ENCODE assay signal across 13 mouse cellular contexts in the genomic region with DNA sequence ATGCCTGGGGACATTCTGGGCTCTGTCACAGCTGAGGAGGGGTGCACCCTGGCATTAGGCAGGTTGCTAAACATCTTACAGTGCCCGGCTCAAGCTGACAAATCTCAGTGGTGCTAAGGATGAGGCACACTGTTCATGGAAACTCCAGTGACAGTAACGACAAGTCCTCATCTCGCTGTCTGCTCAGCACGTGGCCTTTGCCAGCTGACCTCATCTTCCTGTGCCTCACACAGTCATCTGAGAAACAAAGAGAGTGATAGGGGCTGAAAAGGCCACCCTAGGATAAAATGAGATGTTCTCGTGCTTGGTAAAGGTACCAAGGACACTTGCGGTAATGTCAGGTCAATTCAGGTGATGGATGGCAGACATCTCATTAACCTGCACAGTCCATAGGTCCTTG. TPM values are rescaled to one million over a fixed set of nuclear protein-coding genes. Genes with fewer than 3 reads are reported as not detected.
"Had no signal": no experiment of that assay in that cellular context is flagged by ENCODE, and none has a peak within 500 bp of the region (broad histone marks: within the 10 kb centered on the region; RNA-seq: fewer than 3 reads in every experiment).

No protein-coding gene starts in this region.

- H3K27ac ChIP-seq: layer of hippocampus, adult 2 months; limb, embryonic 13.5 days; liver, embryonic 14.5 days; midbrain, embryonic 13.5 days had no signal

- H3K4me1 ChIP-seq: limb, embryonic 13.5 days; midbrain, embryonic 13.5 days had no signal

- H3K27me3 ChIP-seq: limb, embryonic 13.5 days; midbrain, embryonic 13.5 days had no signal

- H3K4me3 ChIP-seq: layer of hippocampus, adult 2 months; limb, embryonic 13.5 days; midbrain, embryonic 13.5 days had no signal

- ATAC-seq: midbrain, embryonic 13.5 days had no signal

- H3K9me3 ChIP-seq: limb, embryonic 13.5 days; midbrain, embryonic 13.5 days had no signal

- DNase-seq: kidney, postnatal 10 days; kidney, postnatal 4 days; left cerebral cortex, postnatal 4 days; lung, adult 18-20 months; lung, postnatal 36 days; right cerebral cortex, adult 18-20 months; right cerebral cortex, postnatal 25 days; thymus, postnatal 36 days had no signal

- H3K36me3 ChIP-seq: limb, embryonic 13.5 days; midbrain, embryonic 13.5 days had no signal

RNA-seq across cellular contexts. Expression of a gene that starts 31.5 kb away (rescaled TPM):
- polyA plus RNA-seq: neural tube, embryonic 14.5 days had no signal
